Mouse (Mus musculus): Measurements from ENCODE around the gene Rps6ka3. TPM values are rescaled to one million over a fixed set of nuclear protein-coding genes. Genes with fewer than 3 reads are reported as not detected.

Rps6ka3 gene
- polyA plus RNA-seq, 1 experiment from 2014 or later, result 5.5 TPM

DNA sequence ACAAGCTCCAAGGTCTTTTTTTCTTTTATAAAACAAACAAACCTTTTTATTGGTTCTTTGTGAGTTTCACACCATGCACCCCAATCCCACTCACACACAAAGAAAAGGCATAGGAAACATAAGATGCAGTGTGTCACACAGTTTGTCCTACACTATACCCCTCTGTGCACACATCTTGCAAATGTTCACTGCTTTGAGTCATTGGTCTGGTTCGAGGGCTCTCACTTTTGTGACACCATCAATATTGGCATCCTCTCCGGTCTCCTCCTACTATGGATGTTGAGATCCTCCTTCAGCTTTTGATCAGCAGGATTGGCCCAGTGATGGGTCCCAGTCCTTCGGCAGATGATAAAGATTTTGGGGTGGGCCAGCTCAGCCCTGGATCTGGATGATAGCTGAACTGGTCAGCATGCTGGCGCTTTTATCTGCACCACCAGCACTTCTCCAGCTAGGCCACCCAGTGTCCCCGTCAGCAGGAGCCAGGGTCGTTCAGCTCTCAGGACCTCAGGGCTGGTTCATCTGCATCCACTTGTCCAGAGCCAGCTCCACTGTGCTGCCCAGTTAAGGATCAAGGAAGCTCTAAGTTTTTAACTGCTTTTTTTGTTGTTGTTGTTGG lies 180.3 kb downstream of the Rps6ka3 start:
- H3K36me3 ChIP-seq (ENCODE audit: control insufficient read depth, insufficient read depth, low read length), result peaks cover 3% of the 10 kb centered on the region
- no peaks in the 10 kb centered on the region for H3K9me3 ChIP-seq (ENCODE audit: control insufficient read depth, low read length)
- H3K9ac ChIP-seq (ENCODE audit: low read length), result no peak overlapping the region
- ATAC-seq (ENCODE audit: low read depth), result no peak
- H3K27ac ChIP-seq (ENCODE audit: low read length), result no peak overlapping the region
- 75% methylated on average over 6 of the region's 6 CpGs for WGBS
- H3K27me3 ChIP-seq (ENCODE audit: control insufficient read depth, insufficient read depth, low read depth, low read length), result no peaks in the 10 kb centered on the region
- no peak overlapping the region for H3K4me3 ChIP-seq (ENCODE audit: low read length)
- no peaks in the 10 kb centered on the region for H3K4me1 ChIP-seq (replicated peaks; ENCODE audit: control insufficient read depth, insufficient read depth, low read length)
- no peak overlapping the region for H3K4me2 ChIP-seq (ENCODE audit: low read depth, low read length)

DNA sequence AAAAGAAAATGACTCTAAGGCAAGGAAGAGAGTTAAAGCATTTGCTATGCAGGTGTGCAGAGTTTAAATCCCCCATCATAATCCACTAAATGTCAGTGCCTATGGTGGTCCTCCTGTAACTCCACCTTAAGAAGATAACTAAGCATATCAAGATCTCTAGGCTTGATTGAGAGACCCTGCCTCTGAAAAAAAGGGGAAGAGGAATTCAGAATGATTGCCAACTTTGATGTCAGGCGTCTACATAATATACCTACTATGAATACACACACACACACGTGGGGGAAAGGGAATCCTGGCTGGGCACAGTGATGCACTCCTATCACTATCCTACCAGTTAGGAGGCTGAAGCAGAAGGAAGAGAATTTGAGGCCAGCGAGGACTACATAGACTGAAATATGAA lies 181.1 kb downstream of the Rps6ka3 start:
- H3K27ac ChIP-seq (ENCODE audit: low read length), result no peak overlapping the region
- no peaks in the 10 kb centered on the region for H3K9me3 ChIP-seq (ENCODE audit: control insufficient read depth, low read length)
- H3K4me2 ChIP-seq (ENCODE audit: low read depth, low read length), result no peak overlapping the region
- no peak overlapping the region for H3K4me3 ChIP-seq (ENCODE audit: low read length)
- no peaks in the 10 kb centered on the region for H3K27me3 ChIP-seq (ENCODE audit: control insufficient read depth, insufficient read depth, low read depth, low read length)
- 70% methylated on average over 3 of the region's 3 CpGs for WGBS
- no peaks in the 10 kb centered on the region; the same call in 1 of the 2 replicates for H3K36me3 ChIP-seq (ENCODE audit: control insufficient read depth, insufficient read depth, low read length)
- no peak for ATAC-seq (ENCODE audit: low read depth)
- no peak overlapping the region for H3K9ac ChIP-seq (ENCODE audit: low read length)
- H3K4me1 ChIP-seq (replicated peaks; ENCODE audit: control insufficient read depth, insufficient read depth, low read length), result no peaks in the 10 kb centered on the region

DNA sequence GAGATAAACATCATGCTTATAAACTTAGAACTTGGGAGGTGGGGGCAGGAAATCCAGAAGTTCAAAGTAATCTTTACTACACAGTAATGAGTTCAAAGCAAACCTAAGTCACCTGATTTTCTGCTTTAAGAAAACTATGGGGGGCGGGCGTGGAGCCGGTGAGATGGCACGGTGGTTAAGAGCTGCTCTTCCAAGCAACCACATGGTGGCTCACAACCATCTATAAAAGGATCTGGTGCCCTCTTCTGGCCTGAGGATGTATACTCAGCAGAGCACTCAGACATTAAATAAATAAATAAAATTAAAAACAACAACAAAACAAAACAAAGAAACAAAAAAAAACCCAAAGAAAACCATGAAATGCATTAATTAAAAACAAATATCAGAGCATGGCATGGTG lies 199.1 kb downstream of the Rps6ka3 start:
- no peak for ATAC-seq (ENCODE audit: low read depth)
- Histone ChIP-seq H3K4me3 (ENCODE audit: low read length) (no peak overlapping the region), H3K27me3 (ENCODE audit: control insufficient read depth, insufficient read depth, low read depth, low read length) (peaks cover 1% of the 10 kb centered on the region), H3K4me1 (replicated peaks; ENCODE audit: control insufficient read depth, insufficient read depth, low read length) (no peaks in the 10 kb centered on the region), H3K4me2 (ENCODE audit: low read depth, low read length) (no peak overlapping the region), H3K9me3 (ENCODE audit: control insufficient read depth, low read length) (no peaks in the 10 kb centered on the region), H3K27ac (ENCODE audit: low read length) (no peak overlapping the region), H3K36me3 (ENCODE audit: control insufficient read depth, insufficient read depth, low read length) (no peaks in the 10 kb centered on the region), H3K9ac (ENCODE audit: low read length) (no peak overlapping the region)
- 25% methylated on average over 4 of the region's 4 CpGs for WGBS

DNA sequence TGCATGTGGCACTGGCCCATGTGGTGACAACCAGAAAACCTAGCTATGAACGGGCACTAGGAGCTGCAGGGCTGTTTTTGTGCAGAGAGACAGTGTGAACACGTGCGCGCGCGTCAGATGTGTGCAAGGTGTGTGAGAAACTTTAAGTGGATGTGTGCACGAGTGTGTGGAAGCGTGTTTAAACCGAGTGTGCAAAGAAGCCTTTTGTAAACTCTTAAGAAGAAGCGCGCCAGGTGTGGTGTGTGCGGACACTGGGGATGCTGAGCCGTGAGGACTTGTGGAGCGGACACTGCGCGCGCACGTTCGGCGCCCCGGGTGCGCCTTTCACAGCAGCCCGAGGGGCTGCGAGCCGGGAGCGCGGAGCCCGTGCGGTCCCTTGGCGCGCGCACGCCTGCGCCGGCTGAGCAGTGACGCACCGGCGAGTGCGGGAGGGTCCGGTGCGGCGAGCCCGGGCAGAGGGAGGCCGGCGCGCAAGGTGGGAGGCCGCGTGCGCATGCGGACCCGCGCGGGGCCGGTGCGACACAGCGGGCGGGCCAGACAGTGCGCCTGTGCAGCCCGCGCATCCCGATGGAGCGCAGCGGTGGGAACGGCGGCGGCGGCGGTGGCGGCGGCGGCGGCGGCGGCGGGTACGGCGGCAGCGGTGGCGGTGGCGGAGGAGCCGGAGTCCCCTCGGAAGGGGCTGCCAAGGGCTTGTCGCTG lies 204.2 kb downstream of the Rps6ka3 start, which contains the start of gene Map7d2:
Gene Map7d2 (plus strand): TSS at position 443 of the 699 bp plus-strand sequence.
- no peak within 1 kb of the TSS for H3K27ac ChIP-seq (ENCODE audit: low read length)
- H3K4me3 ChIP-seq (ENCODE audit: low read length), result peak within 1 kb of the TSS; percentile 56
- no peaks in the 10 kb centered on the region for H3K4me1 ChIP-seq (replicated peaks; ENCODE audit: control insufficient read depth, insufficient read depth, low read length)
- 14% methylated on average over 34 of the region's 83 CpGs for WGBS
- no peaks in the 10 kb centered on the region for H3K9me3 ChIP-seq (ENCODE audit: control insufficient read depth, low read length)
- H3K9ac ChIP-seq (ENCODE audit: low read length), result peak within 1 kb of the TSS; percentile 19; the same call in 1 of the 2 replicates
- H3K4me2 ChIP-seq (ENCODE audit: low read depth, low read length), result peak within 1 kb of the TSS; percentile 95
- H3K27me3 ChIP-seq (ENCODE audit: control insufficient read depth, insufficient read depth, low read depth, low read length), result peaks cover 12% of the 10 kb centered on the region
- peak; percentile 57 for ATAC-seq (ENCODE audit: low read depth)
- no peaks in the 10 kb centered on the region for H3K36me3 ChIP-seq (ENCODE audit: control insufficient read depth, insufficient read depth, low read length)

DNA sequence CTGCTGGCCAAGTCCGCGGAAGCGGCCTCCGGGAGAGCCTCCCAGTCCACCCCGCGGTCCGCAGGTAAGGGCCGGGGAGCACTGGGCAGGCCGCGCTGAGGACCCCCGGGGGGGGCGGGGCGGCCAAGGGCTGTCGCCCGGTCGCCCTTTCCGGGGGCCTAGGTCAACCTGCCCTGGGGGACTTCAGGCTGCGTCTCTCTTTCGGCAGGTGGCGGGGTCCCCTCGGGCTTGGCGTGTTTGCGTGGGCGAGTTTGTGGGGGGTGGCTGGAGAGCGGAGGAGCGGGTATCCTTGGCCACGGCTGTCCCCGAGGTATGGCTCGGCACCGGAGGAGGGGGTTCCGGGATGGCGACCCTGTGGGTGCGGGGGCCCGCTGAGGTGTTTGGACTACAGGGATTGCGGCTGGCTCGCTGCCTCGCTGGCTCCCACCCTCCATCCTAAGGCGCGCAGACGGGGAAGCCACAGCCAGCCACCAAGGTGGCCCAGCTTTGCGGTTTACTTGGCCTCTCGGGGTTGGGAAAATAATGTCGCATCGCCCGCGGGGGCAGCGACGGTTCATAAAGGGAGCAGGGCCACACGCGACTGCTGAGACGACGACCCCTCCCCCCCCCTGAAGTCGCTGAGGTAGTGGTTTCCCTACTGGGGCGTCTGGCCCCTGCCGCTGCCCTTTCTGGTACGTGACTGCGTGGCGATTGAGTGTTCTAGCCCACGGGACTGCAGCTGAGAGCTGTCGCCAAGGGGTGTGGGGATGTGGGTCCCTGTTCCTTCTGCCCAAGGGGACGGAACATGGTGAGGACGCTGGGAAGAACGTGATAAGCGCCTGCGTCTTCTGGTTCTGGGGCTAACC lies 204.9 kb downstream of the Rps6ka3 start:
- no peaks in the 10 kb centered on the region for H3K4me1 ChIP-seq (replicated peaks; ENCODE audit: control insufficient read depth, insufficient read depth, low read length)
- peak overlapping the region; percentile 19; the same call in 1 of the 2 replicates for H3K9ac ChIP-seq (ENCODE audit: low read length)
- H3K27ac ChIP-seq (ENCODE audit: low read length), result no peak overlapping the region
- H3K4me2 ChIP-seq (ENCODE audit: low read depth, low read length), result peak overlapping the region; percentile 95
- ATAC-seq (ENCODE audit: low read depth), result peak; percentile 23
- H3K27me3 ChIP-seq (ENCODE audit: control insufficient read depth, insufficient read depth, low read depth, low read length), result peaks cover 12% of the 10 kb centered on the region
- no peaks in the 10 kb centered on the region for H3K36me3 ChIP-seq (ENCODE audit: control insufficient read depth, insufficient read depth, low read length)
- 11% methylated on average over 43 of the region's 65 CpGs for WGBS
- H3K4me3 ChIP-seq (ENCODE audit: low read length), result peak overlapping the region; percentile 56
- no peaks in the 10 kb centered on the region for H3K9me3 ChIP-seq (ENCODE audit: control insufficient read depth, low read length)

Other genes with a start within 250 kb of the Rps6ka3 start
- 127 and 142 TPM in 2 replicates for gene Eif1ax, start 161.9 kb downstream of the Rps6ka3 start, polyA plus RNA-seq (2015; fragmentation: Nextera tagmentation; extraction: Ambion mirVana)
- 1.3 and 2.0 TPM in 2 replicates for gene Map7d2, start 204.3 kb downstream of the Rps6ka3 start, polyA plus RNA-seq (2015; fragmentation: Nextera tagmentation; extraction: Ambion mirVana)

Data from lung, embryonic 16.5 days (tissue).